Mouse (Mus musculus) brain, embryonic 14.5 days (tissue): ENCODE data around the gene Slc50a1.
A peak's percentile ranks its signal among the peaks of the same experiment; 100 is the strongest.

Experiments
- CTCF ChIP-seq: fragments of 200-500 bp; IDR thresholded peaks from 2 replicates; pipeline ENCODE4 v1.5.1; 2012; ENCODE audit warnings: inconsistent platforms, mild to moderate bottlenecking, moderate library complexity, borderline replicate concordance; ENCODE audit not compliant: insufficient read depth, insufficient read length; ENCODE audit errors: extremely low read depth
- POLR2A ChIP-seq: fragments of 200-500 bp; IDR thresholded peaks from 2 replicates; pipeline ENCODE4 v1.6.1; 2012; ENCODE audit warnings: mild to moderate bottlenecking, inconsistent platforms, borderline replicate concordance; ENCODE audit not compliant: poor library complexity, insufficient read depth, insufficient read length, severe bottlenecking; ENCODE audit errors: extremely low read depth

- TF ChIP-seq CTCF (no peak), POLR2A (peak; percentile 82; the same call in 1 of the 2 replicates)
Measured at GRCm38 (mm10) chr3:89227307-89228179, 42.8 kb downstream of the Slc50a1 start.
